Mouse (Mus musculus) midbrain, embryonic 10.5 days (tissue): Measurements from ENCODE around the gene Prss29. TPM values are rescaled to one million over a fixed set of nuclear protein-coding genes. Genes with fewer than 3 reads are reported as not detected.
A peak's percentile ranks its signal among the peaks of the same experiment; 100 is the strongest.

Source experiments
- DNase-seq: peaks from one replicate; pipeline ENCODE4 v3.0.0-alpha.2; 2017; ENCODE audit warnings: low spot score
- H3K27ac ChIP-seq: fragments of 300-500 bp; sonication (generic); replicated peaks from 2 replicates; pipeline ENCODE4 v1.5.1; 2016; ENCODE audit warnings: mild to moderate bottlenecking
- H3K27me3 ChIP-seq: fragments of 300-500 bp; sonication (generic); 2 replicates; pipeline ENCODE4 v1.6.1; 2016; ENCODE audit warnings: low read depth, mild to moderate bottlenecking; ENCODE audit not compliant: poor library complexity, severe bottlenecking
- H3K36me3 ChIP-seq: fragments of 300-500 bp; sonication (generic); 2 replicates; pipeline ENCODE4 v1.6.1; 2016; ENCODE audit warnings: mild to moderate bottlenecking, moderate library complexity
- H3K4me1 ChIP-seq: fragments of 300-500 bp; sonication (generic); 2 replicates; pipeline ENCODE4 v1.6.1; 2016
- H3K4me3 ChIP-seq: fragments of 300-500 bp; sonication (generic); 2 replicates; pipeline ENCODE4 v1.5.1; 2016; ENCODE audit warnings: mild to moderate bottlenecking, moderate library complexity
- H3K9me3 ChIP-seq: fragments of 300-500 bp; sonication (generic); replicated peaks from 2 replicates; pipeline ENCODE4 v1.6.1; 2016; ENCODE audit warnings: mild to moderate bottlenecking
- WGBS: fragments of 180-500 bp; shearing (Covaris S2); methylation state at CpG from one replicate; pipeline ENCODE4 v1.1.7; 2016; 5-methylcytosine and 5-hydroxymethylcytosine counted together
- polyA plus RNA-seq: library from polyadenylated mRNA; unstranded; fragments of >200 nt; fragmentation: Nextera tagmentation; extraction: Ambion mirVana; gene quantifications from 2 replicates; pipeline ENCODE4 v1.2.1, GENCODE M21; 2016

Prss29 gene
- polyA plus RNA-seq = not detected in 2 replicates

GRCm38 (mm10) chr17:25318354-25318753 lies at the start of gene Prss29:
Gene Prss29 (plus strand): TSS chr17:25318654.
- WGBS = 80% methylated on average over 5 of the region's 5 CpGs
- DNase-seq = no peak

GRCm38 (mm10) chr17:25270795-25271335 lies 47.6 kb upstream of the Prss29 start:
- peaks cover 41% of the 10 kb centered on the region for H3K4me1 ChIP-seq
- H3K27me3 ChIP-seq = no peaks in the 10 kb centered on the region
- no peak for DNase-seq
- no peaks in the 10 kb centered on the region for H3K9me3 ChIP-seq
- WGBS = 87% methylated on average over 2 of the region's 2 CpGs
- peak overlapping the region; percentile 99 for H3K4me3 ChIP-seq
- no peak overlapping the region for H3K27ac ChIP-seq
- peaks cover 62% of the 10 kb centered on the region for H3K36me3 ChIP-seq

More at GRCm38 (mm10) chr17:25318354-25318753, at the start of gene Prss29:
- H3K4me1 ChIP-seq = no peaks in the 10 kb centered on the region
- no peak within 1 kb of the TSS for H3K27ac ChIP-seq
- no peaks in the 10 kb centered on the region for H3K36me3 ChIP-seq
- H3K9me3 ChIP-seq = no peaks in the 10 kb centered on the region
- no peaks in the 10 kb centered on the region for H3K27me3 ChIP-seq
- H3K4me3 ChIP-seq = no peak within 1 kb of the TSS

- no peak for DNase-seq
- Histone ChIP-seq H3K36me3 (peaks cover 47% of the 10 kb centered on the region), H3K4me1 (peaks cover 41% of the 10 kb centered on the region), H3K27ac (peak overlapping the region; percentile 99), H3K9me3 (no peaks in the 10 kb centered on the region), H3K4me3 (peak overlapping the region; percentile 99), H3K27me3 (no peaks in the 10 kb centered on the region)
- 1% methylated on average over 10 of the region's 10 CpGs for WGBS
Observed at GRCm38 (mm10) chr17:25272326-25272725, 46.1 kb upstream of the Prss29 start.

GRCm38 (mm10) chr17:25272951-25273705 lies 45.3 kb upstream of the Prss29 start:
- Histone ChIP-seq H3K4me1 (peaks cover 41% of the 10 kb centered on the region), H3K36me3 (peaks cover 39% of the 10 kb centered on the region), H3K9me3 (no peaks in the 10 kb centered on the region), H3K27me3 (no peaks in the 10 kb centered on the region), H3K4me3 (peak overlapping the region; percentile 99), H3K27ac (peak overlapping the region; percentile 99)
- DNase-seq = peak; percentile 92
- WGBS = under 1% methylated on average over 92 of the region's 92 CpGs

GRCm38 (mm10) chr17:25273706-25274501 lies 44.5 kb upstream of the Prss29 start:
- under 1% methylated on average over 44 of the region's 45 CpGs for WGBS
- DNase-seq = peak; percentile 95
- Histone ChIP-seq H3K4me1 (peaks cover 41% of the 10 kb centered on the region), H3K4me3 (peak overlapping the region; percentile 99), H3K27ac (peak overlapping the region; percentile 99), H3K27me3 (no peaks in the 10 kb centered on the region), H3K36me3 (peaks cover 31% of the 10 kb centered on the region), H3K9me3 (no peaks in the 10 kb centered on the region)

- H3K36me3 ChIP-seq = peaks cover 23% of the 10 kb centered on the region
- H3K4me1 ChIP-seq = peaks cover 32% of the 10 kb centered on the region
- peak within 1 kb of the TSS; percentile 99 for H3K27ac ChIP-seq
- no peak for DNase-seq
- peak within 1 kb of the TSS; percentile 99 for H3K4me3 ChIP-seq
- 85% methylated on average over 9 of the region's 9 CpGs for WGBS
- H3K27me3 ChIP-seq = no peaks in the 10 kb centered on the region
- H3K9me3 ChIP-seq = no peaks in the 10 kb centered on the region
Observed at GRCm38 (mm10) chr17:25274571-25275346, 43.7 kb upstream of the Prss29 start, which contains the start of gene Ube2i. Gene Ube2i (minus strand): TSS chr17:25274622.

- no peak for DNase-seq
- no peaks in the 10 kb centered on the region for H3K27me3 ChIP-seq
- H3K4me1 ChIP-seq = peaks cover 23% of the 10 kb centered on the region
- no peak overlapping the region for H3K4me3 ChIP-seq
- H3K36me3 ChIP-seq = peaks cover 12% of the 10 kb centered on the region
- H3K9me3 ChIP-seq = no peaks in the 10 kb centered on the region
- no peak overlapping the region for H3K27ac ChIP-seq
- 94% methylated on average over 3 of the region's 3 CpGs for WGBS
Observed at GRCm38 (mm10) chr17:25275833-25276232, 42.6 kb upstream of the Prss29 start.

GRCm38 (mm10) chr17:25282133-25282532 lies 36.3 kb upstream of the Prss29 start:
- H3K27ac ChIP-seq = no peak overlapping the region
- DNase-seq = no peak
- no peaks in the 10 kb centered on the region for H3K4me1 ChIP-seq
- no peaks in the 10 kb centered on the region for H3K36me3 ChIP-seq
- 45% methylated on average over 11 of the region's 11 CpGs for WGBS
- H3K27me3 ChIP-seq = no peaks in the 10 kb centered on the region
- no peaks in the 10 kb centered on the region for H3K9me3 ChIP-seq
- no peak overlapping the region for H3K4me3 ChIP-seq

GRCm38 (mm10) chr17:25285033-25285432 lies 33.4 kb upstream of the Prss29 start:
- Histone ChIP-seq H3K4me3 (no peak overlapping the region), H3K9me3 (no peaks in the 10 kb centered on the region), H3K36me3 (no peaks in the 10 kb centered on the region), H3K4me1 (no peaks in the 10 kb centered on the region), H3K27ac (no peak overlapping the region), H3K27me3 (no peaks in the 10 kb centered on the region)
- WGBS = 17% methylated on average over 3 of the region's 3 CpGs
- DNase-seq = peak; percentile 61

- WGBS = 29% methylated on average over 4 of the region's 4 CpGs
- DNase-seq = peak; percentile 44
- Histone ChIP-seq H3K4me1 (no peaks in the 10 kb centered on the region), H3K27me3 (no peaks in the 10 kb centered on the region), H3K9me3 (no peaks in the 10 kb centered on the region), H3K4me3 (no peak overlapping the region), H3K27ac (no peak overlapping the region), H3K36me3 (no peaks in the 10 kb centered on the region)
Observed at GRCm38 (mm10) chr17:25288842-25289241, 29.6 kb upstream of the Prss29 start.

- Histone ChIP-seq H3K27ac (no peak overlapping the region), H3K4me1 (no peaks in the 10 kb centered on the region), H3K9me3 (no peaks in the 10 kb centered on the region), H3K36me3 (no peaks in the 10 kb centered on the region), H3K27me3 (no peaks in the 10 kb centered on the region), H3K4me3 (no peak overlapping the region)
- WGBS = 29% methylated on average over 4 of the region's 4 CpGs
- no peak for DNase-seq
Observed at GRCm38 (mm10) chr17:25290411-25290810, 28.0 kb upstream of the Prss29 start.

- no peaks in the 10 kb centered on the region for H3K27me3 ChIP-seq
- H3K9me3 ChIP-seq = no peaks in the 10 kb centered on the region
- no peak for DNase-seq
- no peaks in the 10 kb centered on the region for H3K4me1 ChIP-seq
- H3K27ac ChIP-seq = no peak overlapping the region
- H3K36me3 ChIP-seq = no peaks in the 10 kb centered on the region
- 86% methylated on average over 5 of the region's 5 CpGs for WGBS
- H3K4me3 ChIP-seq = no peak overlapping the region
Observed at GRCm38 (mm10) chr17:25293495-25293894, 25.0 kb upstream of the Prss29 start.
